Mouse (Mus musculus): ENCODE results near the gene Olfr857. TPM values are rescaled to one million over a fixed set of nuclear protein-coding genes. Genes with fewer than 3 reads are reported as not detected.
A peak's percentile ranks its signal among the peaks of the same experiment; 100 is the strongest.
"Not testable (repeated sequence)": the region's sequence is repeated elsewhere in the genome, so short reads cannot be mapped to it uniquely, and the experiment has no call there.

Olfr857 gene
- total RNA-seq (2021), result not detected

- no peak for DNase-seq
- intact Hi-C loops (cut with DNase I), result no loop called here
Observed at GRCm38 (mm10) chr9:19709133-19709532, at the start of gene Olfr857. TSS of gene Olfr857 (plus strand) at chr9:19709433.

- intact Hi-C loops (cut with DNase I), result no loop called here
- no peak for DNase-seq
Observed at GRCm38 (mm10) chr9:19690281-19690680, 19.0 kb upstream of the Olfr857 start.

GRCm38 (mm10) chr9:19691426-19691825 is 17.8 kb upstream of the Olfr857 start:
- intact Hi-C loops (cut with DNase I), result no loop called here
- DNase-seq, result no peak

GRCm38 (mm10) chr9:19692430-19692829 is 16.8 kb upstream of the Olfr857 start:
- intact Hi-C loops (cut with DNase I), result no loop called here
- peak; percentile 6 for DNase-seq

- intact Hi-C loops (cut with DNase I); DNase-seq: not testable (repeated sequence)
Observed at GRCm38 (mm10) chr9:19694285-19694684, 14.9 kb upstream of the Olfr857 start.

- intact Hi-C loops (cut with DNase I); DNase-seq: not testable (repeated sequence)
Observed at GRCm38 (mm10) chr9:19694898-19695379, 14.3 kb upstream of the Olfr857 start.

- DNase-seq, result not testable (repeated sequence)
Observed at GRCm38 (mm10) chr9:19704546-19704945, 4.7 kb upstream of the Olfr857 start.

More at GRCm38 (mm10) chr9:19704546-19704945, 4.7 kb upstream of the Olfr857 start:
- intact Hi-C loops (cut with DNase I), result not testable (repeated sequence)

Other genes starting within 250 kb of the Olfr857 start
- not detected for gene Olfr850, start 231.2 kb upstream of the Olfr857 start, total RNA-seq (2021)
- gene Olfr851, start 216.1 kb upstream of the Olfr857 start, total RNA-seq (2021), result not detected
- gene Olfr853, start 168.4 kb upstream of the Olfr857 start, total RNA-seq (2021), result not detected
- not detected for gene Olfr854, start 142.1 kb upstream of the Olfr857 start, total RNA-seq (2021)
- not detected for gene Olfr855, start 126.8 kb upstream of the Olfr857 start, total RNA-seq (2021)
- gene Zfp317, start 87.3 kb upstream of the Olfr857 start, total RNA-seq (2021), result 10 to 100 TPM; 26.7 to 28.0 TPM
- not detected for gene Olfr58, start 70.8 kb downstream of the Olfr857 start, total RNA-seq (2021)
- not detected for gene Olfr859, start 95.5 kb downstream of the Olfr857 start, total RNA-seq (2021)
- gene Olfr860, start 140.3 kb downstream of the Olfr857 start, total RNA-seq (2021), result not detected
- not detected for gene Olfr862, start 178.6 kb downstream of the Olfr857 start, total RNA-seq (2021)
- gene Olfr77, start 207.4 kb downstream of the Olfr857 start, total RNA-seq (2021), result not detected

All from left cerebral cortex, postnatal 4 days (tissue).